Mouse (Mus musculus): ENCODE data around the gene Zfp689. TPM values are rescaled to one million over a fixed set of nuclear protein-coding genes. Genes with fewer than 3 reads are reported as not detected.
"Not testable (repeated sequence)": the region's sequence is repeated elsewhere in the genome, so short reads cannot be mapped to it uniquely, and the experiment has no call there.

Zfp689 gene
- total RNA-seq, 2 experiments from 2014 or later = 5.8 to 7.9 TPM

DNA sequence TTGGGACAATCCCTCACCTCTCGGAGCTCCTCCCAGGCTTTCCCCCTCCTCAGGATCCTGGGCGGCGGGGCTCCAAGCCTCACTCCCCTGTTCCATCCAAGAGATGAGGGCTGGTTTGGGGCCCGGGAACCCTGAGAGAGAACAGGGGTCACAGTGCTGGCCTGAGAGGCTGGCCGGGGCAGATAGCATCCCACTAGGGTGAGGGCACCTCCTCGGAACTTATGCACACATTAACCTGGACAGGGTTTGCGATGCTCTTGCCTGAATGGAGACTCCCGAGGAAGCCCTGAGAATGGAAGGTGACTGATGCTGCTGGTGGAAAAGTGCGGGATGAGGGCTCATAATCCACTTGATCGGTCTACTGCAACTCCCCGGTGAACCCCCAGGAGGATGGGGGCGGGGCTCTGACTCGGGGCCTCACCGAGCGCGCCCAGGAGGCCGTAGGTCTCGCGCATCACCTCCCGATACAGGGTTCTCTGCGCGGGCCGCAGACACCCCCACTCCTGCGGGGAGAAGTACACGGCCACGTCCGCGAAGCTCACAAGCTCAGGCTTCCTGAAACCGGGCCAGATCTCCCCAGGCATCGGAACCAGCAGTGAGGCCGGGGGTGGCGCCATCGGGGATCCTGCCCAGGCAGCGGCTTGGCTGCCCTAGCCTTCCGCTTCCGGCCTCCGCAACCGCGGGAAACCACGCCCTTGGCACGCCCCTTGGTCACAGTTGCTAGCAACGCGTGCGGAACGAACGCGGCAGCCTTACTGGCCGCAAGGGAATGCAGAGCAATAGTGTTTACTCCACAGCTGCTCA, 27.4 kb downstream of the Zfp689 start, which contains the start of gene Zfp688:
Zfp688 (minus strand) TSS at position 681 of the 804 bp plus-strand sequence.
- intact Hi-C loops (cut with DNase I) = no loop called here
- peak; percentile 92 to 93 for DNase-seq (ENCODE audit: low spot score in 2 of 2)

DNA sequence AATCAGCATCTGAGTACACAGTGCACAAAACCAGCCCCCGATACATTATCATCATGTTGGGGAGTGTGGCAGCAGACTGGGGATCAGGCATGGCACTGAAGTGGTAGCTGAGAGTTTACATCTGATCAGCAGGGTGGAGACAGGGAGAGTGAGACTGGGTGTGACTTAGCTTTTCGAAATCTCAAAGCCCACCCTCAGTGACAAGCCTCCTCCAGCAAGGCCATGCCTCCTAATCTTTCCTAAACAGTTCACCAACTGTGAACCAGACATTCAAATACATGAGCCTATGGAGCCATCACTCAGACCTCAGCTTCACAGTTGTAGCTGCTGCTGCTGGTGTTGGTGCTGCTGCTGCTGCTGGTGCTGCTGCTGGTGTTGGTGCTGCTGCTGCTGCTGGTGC, 37.5 kb downstream of the Zfp689 start:
- no peak for DNase-seq (ENCODE audit: low spot score in 2 of 2)
- intact Hi-C loops (cut with DNase I) = no loop called here

DNA sequence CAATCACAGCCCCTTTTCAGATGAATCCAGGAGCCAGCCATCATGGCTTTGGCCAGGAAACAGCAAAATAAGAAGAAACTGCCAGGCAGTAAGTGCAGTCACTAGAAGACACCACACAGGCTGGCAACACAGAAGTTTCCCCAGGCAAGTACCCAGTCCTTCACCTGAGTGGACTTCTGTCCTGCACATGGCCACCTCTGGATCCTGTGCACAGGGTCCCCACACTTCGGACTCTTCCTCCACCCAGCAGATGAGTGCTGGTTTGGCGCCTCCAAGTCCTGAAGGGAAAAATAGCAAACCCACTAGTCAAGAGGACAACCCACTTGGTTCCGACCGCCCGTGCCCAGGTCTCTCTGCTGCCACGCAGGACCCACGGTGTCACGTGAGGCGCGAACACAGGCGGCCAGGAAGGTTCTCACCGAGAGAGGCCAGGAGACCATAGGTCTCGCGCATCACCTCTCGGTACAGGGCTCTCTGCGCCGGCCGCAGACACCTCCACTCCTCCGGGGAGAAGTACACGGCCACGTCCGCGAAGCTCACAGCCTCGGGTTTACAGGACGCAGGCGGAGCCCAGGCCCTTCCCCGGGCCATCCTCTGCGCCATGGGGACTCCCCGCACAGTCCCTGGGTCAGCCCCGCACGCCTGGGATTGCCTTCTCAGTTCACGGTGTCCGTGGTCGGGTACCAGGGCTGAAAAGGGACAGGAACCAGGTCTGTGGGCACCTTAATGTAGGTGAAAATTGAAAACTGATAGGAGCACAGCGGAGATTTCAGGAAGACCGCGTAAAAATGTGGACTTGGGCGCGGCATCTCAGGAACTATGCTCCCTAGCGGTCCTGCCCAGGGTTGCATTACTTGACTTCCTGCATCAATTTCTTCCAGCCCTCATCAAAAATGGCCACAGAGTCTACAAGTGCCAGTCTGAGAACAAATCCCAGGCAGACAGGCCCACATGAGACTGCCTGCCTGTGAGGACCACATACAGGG, 42.7 kb downstream of the Zfp689 start, which contains the start of gene Zfp764:
Zfp764 (minus strand) TSS at position 821 of the 986 bp plus-strand sequence.
- peak; percentile 76 to 83 for DNase-seq (ENCODE audit: low spot score in 2 of 2)
- intact Hi-C loops (cut with DNase I) = not testable (repeated sequence)

DNA sequence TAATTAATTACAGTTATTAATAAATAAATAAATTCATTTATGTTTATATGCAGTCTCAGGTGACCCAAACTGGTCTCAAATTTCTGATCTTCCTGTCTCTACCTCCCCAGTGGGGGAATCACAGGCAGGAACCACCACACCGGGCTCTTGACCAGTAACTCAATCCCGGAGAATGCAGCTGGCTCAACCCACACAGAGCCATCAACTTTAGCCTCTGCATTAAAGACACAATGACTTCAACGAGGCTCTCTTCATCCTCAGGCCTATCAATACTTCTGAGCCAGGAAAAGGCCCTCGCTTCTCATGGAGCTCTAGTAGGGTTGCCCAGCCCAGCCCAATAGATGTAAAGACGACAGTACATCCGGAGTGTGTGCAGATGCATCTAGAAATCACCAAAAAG, 44.9 kb downstream of the Zfp689 start:
- intact Hi-C loops (cut with DNase I); DNase-seq (ENCODE audit: low spot score in 2 of 2): not testable (repeated sequence)

DNA sequence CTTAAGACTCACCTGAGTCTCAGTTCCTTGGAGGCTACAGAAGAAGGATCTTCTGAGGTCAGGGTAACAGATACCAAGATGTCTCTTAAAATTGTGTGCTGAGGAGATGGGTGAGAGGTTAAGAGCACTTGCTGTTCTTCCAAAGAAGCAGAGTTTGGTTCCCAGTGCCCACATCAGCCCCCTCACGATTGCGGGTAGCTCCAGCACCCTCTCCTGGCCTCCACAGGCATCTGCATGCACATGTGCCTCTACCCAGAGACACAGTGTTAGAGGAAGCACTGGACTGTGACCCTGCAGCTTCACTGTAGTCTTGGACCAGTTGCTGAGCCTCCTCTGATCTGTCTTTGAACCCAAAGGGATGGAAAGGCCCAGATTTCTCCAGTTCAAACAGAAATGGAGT, 46.0 kb downstream of the Zfp689 start:
- intact Hi-C loops (cut with DNase I) = no loop called here
- DNase-seq (ENCODE audit: low spot score in 2 of 2) = no peak

DNA sequence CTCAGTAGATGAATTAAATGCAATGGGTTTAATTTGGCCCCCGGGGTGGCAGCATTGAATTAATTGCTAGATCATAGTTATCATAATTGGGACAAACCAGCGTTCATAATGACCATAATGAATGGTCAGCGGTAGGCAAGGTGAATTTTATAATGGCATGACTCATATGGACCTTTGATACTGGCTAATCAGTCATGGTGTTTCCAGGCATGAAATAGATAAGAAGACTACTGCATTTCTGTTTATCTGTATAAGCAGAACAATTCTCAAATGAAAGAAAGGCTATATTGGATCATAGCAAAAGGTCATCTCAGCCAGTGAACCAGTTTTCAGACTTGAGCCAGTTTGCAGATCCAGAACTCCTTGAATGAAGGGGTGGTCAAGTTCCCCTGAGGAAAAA, 48.6 kb downstream of the Zfp689 start:
- intact Hi-C loops (cut with DNase I) = no loop called here
- DNase-seq (ENCODE audit: low spot score in 2 of 2) = no peak

DNA sequence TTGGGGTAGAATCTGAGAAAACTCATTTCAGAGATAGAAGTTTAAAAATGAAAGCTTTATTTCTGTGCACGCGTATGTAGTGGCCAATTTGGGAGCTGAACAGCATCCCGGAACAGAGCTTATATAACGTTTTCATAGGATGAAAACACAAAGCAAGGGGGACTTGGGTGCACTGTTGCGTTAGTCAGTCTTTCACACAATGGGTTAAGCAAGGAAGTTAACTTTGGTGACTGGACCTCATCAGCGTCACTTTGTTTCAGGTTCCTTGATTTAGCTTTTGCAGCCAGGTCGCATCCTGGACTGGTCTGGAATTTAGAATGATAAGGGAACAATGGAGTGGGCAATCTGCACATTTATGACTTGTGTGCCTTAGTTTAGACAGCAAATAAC, 55.0 kb downstream of the Zfp689 start:
- DNase-seq (ENCODE audit: low spot score in 2 of 2) = no peak
- intact Hi-C loops (cut with DNase I) = no loop called here

DNA sequence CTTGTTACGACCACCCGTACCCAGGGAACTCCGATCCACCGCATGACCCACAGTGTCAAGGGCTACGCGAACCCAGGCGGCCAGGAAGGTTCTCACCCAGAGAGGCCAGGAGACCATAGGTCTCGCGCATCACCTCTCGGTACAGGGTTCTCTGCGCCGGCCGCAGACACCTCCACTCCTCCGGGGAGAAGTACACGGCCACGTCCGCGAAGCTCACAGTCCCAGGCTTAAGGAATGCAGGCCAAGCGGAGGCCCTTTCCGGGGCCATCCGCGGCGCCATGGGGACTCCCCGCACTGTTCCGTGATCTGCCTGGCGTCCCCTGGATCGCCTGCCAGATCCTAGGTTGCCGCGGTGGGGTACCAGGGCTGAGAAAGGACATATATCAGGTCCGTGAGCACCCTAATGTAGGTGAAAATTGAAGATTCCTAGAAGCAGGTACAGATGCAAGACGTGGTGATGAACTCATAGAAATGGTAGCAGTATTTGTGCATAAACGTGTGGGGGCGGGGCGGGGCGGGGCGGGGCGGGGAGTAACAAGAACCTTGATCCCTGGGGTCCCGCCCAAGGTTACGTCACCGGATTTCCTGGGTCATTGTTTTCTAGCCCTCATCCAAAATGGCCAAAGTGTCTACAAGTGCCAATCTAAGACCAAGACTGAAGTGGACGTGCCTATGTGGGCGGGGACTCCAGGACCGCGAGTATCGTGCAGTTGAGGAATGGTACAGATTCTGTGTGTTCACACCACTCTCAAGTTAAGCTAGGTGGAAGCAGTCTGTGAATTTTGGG, 55.6 kb downstream of the Zfp689 start, which contains the start of gene E430018J23Rik:
E430018J23Rik (minus strand) TSS at position 473 of the 787 bp plus-strand sequence.
- intact Hi-C loops (cut with DNase I) = no loop called here
- peak; percentile 88 to 95 for DNase-seq (ENCODE audit: low spot score in 2 of 2)

DNA sequence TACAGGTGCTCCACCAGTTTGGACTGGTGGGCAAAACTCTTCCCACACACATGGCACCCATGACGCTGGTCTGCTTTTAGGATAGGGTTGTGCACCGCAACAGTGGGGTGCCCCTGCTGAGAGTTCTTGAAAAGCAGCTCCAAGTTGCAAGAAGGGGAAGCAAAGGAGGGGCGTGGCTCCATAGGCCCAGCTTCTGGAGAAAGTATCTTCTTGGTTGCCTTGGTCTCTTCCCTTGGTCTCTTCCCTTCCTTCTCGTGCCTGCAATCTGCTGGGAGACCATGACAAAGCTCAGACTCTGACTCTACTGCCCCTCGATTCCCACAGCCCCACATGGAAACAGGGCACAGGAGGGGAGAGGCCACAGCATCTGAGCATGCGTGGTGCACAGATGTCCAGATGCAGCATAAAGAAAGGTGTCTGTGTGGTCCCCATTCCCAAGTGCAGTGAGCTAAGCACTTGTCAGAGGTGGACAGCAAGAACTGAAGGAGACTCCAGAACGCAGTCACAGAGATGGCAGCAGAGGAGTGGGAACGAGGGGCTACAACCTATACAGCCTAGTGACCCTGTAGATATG, 56.6 kb downstream of the Zfp689 start:
- intact Hi-C loops (cut with DNase I) = no loop called here
- DNase-seq (ENCODE audit: low spot score in 2 of 2) = no peak

Small RNAs within 50 kb of the gene (microRNA-seq; reads per million reads assigned to microRNA genes)
- gene Gm47278 (not detected), gene Mir7060 (not detected)

Other genes starting within 250 kb of the Zfp689 start
- gene Tbc1d10b, start 240.7 kb downstream of the Zfp689 start, total RNA-seq (2021) = 100 to 1,000 TPM in 1 of 2 experiments, 10 to 100 TPM in 1; 90.8 to 101 TPM
- gene Mylpf, start 240.3 kb downstream of the Zfp689 start, total RNA-seq (2021) = 1 to 10 TPM; 1.7 to 3.9 TPM
- 10 to 100 TPM; 18.6 to 19.4 TPM for gene Zfp553, start 216.1 kb downstream of the Zfp689 start, total RNA-seq (2021)
- gene Sept1, start 216.0 kb downstream of the Zfp689 start, total RNA-seq (2021) = 1 to 10 TPM; 3.2 to 5.6 TPM
- 10 to 100 TPM; 61.0 to 61.4 TPM for gene Zfp771, start 204.9 kb downstream of the Zfp689 start, total RNA-seq (2021)
- gene Dctpp1, start 188.4 kb downstream of the Zfp689 start, total RNA-seq (2021) = 10 to 100 TPM; 21.8 to 30.7 TPM
- gene Sephs2, start 175.1 kb downstream of the Zfp689 start, total RNA-seq (2021) = 10 to 100 TPM; 38.4 to 43.1 TPM
- under 1 TPM; 0.48 to 0.76 TPM for gene Itgal, start 152.9 kb downstream of the Zfp689 start, total RNA-seq (2021)
- gene Zfp768, start 103.6 kb downstream of the Zfp689 start, total RNA-seq (2021) = 10 to 100 TPM; 14.4 to 15.0 TPM
- gene Zfp747, start 73.1 kb downstream of the Zfp689 start, total RNA-seq (2021) = 1 to 10 TPM; 5.7 to 7.2 TPM
- gene 9130019O22Rik, start 62.0 kb downstream of the Zfp689 start, total RNA-seq (2021) = 1 to 10 TPM; 3.3 to 3.9 TPM
- gene E430018J23Rik, start 55.5 kb downstream of the Zfp689 start, total RNA-seq (2021) = 1 to 10 TPM; 7.7 to 8.2 TPM
- 1 to 10 TPM; 5.4 to 5.6 TPM for gene Zfp764, start 42.3 kb downstream of the Zfp689 start, total RNA-seq (2021)
- 10 to 100 TPM; 13.7 to 18.6 TPM for gene Zfp688, start 27.1 kb downstream of the Zfp689 start, total RNA-seq (2021)
- 10 to 100 TPM; 25.7 to 30.2 TPM for gene Prr14, start 10.5 kb upstream of the Zfp689 start, total RNA-seq (2021)
- gene Fbrs, start 30.0 kb upstream of the Zfp689 start, total RNA-seq (2021) = 10 to 100 TPM; 48.7 to 61.4 TPM
- 100 to 1,000 TPM in 1 of 2 experiments, 10 to 100 TPM in 1; 99.0 to 131 TPM for gene Srcap, start 62.8 kb upstream of the Zfp689 start, total RNA-seq (2021)
- gene Gm42715, start 70.4 kb upstream of the Zfp689 start, total RNA-seq (2021) = 10 to 100 TPM in 1 of 2 experiments, 1 to 10 TPM in 1; 7.6 to 15.0 TPM
- 1 to 10 TPM in 1 of 2 experiments, not detected in 1; 3.4 TPM for gene Tmem265, start 112.2 kb upstream of the Zfp689 start, total RNA-seq (2021)
- 10 to 100 TPM; 69.2 to 81.4 TPM for gene Phkg2, start 124.2 kb upstream of the Zfp689 start, total RNA-seq (2021)
- gene Ccdc189, start 139.4 kb upstream of the Zfp689 start, total RNA-seq (2021) = 1 to 10 TPM; 9.3 to 9.7 TPM
- gene Rnf40, start 139.6 kb upstream of the Zfp689 start, total RNA-seq (2021) = 10 to 100 TPM; 63.1 to 81.0 TPM
- gene Zfp629, start 166.6 kb upstream of the Zfp689 start, total RNA-seq (2021) = 10 to 100 TPM; 22.1 to 24.7 TPM

Data from left cerebral cortex, postnatal 36 days (tissue).